In the genomic region with DNA sequence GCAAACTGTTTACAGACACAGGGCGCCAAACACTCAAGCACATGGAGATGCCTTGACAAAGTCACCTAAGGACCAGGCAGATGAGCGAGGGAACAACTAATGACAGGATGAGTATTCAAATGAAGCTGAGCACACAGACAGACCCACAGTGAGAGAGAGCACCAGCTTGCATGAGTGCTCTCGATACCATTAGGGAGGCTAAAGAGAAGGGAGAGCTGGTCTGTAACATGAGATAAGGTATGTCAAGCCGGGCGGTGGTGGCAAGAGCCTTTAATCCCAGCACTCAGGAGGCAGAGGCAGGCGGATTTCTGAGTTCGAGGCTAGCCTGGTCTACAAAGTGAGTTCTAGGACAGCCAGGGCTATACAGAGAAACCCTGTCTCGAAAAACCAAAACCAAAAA, we compare ENCODE assay signal across 9 mouse cellular contexts. TPM values are rescaled to one million over a fixed set of nuclear protein-coding genes. Genes with fewer than 3 reads are reported as not detected.
"Had no signal": no experiment of that assay in that cellular context is flagged by ENCODE, and none has a peak within 500 bp of the region (broad histone marks: within the 10 kb centered on the region; RNA-seq: fewer than 3 reads in every experiment).

No protein-coding gene starts in this region.

RNA-seq across cellular contexts. Expression of a gene that starts 16.4 kb away (rescaled TPM):
- total RNA-seq: liver, adult 2 months; monocyte, adult 5-6 weeks; neutrophil, adult 5-6 weeks had no signal
- polyA plus RNA-seq: liver, adult 2 months; lung, adult 2 months; lung, postnatal 0 days; macrophage; midbrain, embryonic 13.5 days; thymus, adult 2 months had no signal

RNA-seq across cellular contexts. Expression of a gene that starts 45.5 kb away (rescaled TPM):
- total RNA-seq: monocyte, adult 5-6 weeks had no signal
- polyA plus RNA-seq: liver, adult 2 months; macrophage; midbrain, embryonic 11.5 days had no signal
